Mouse (Mus musculus) cerebellum, postnatal 4 days (tissue): ENCODE results near the gene Eif1b.

Source experiments
- DNase-seq, 2 experiments: peaks; one replicate each; pipeline ENCODE4 v3.0.0; 2022; ENCODE audit warnings: low spot score in 2 of 2, mixed read lengths in 1 of 2

The Eif1b gene

DNA sequence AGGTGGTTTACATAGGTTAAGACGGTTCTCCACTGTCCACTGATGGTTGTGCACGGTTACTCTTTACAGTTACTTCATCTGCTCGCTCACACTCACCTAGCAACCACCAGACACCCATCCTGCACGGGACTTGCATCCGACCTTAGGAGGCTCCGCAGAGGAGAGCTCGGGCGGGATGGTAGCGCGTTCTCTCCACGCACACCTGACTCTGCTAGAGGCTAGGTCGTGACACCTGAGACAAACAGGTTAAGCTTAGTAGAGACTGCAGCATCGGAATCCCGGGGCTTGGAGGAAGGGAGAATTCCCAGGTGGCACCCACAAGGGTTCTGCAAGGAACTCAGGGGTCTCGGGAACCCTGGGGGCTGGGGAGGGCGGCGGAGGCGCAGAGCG, at the start of gene Eif1b:
Gene Eif1b (plus strand): TSS at position 223 of the 390 bp plus-strand sequence.
- DNase-seq, result no peak

DNA sequence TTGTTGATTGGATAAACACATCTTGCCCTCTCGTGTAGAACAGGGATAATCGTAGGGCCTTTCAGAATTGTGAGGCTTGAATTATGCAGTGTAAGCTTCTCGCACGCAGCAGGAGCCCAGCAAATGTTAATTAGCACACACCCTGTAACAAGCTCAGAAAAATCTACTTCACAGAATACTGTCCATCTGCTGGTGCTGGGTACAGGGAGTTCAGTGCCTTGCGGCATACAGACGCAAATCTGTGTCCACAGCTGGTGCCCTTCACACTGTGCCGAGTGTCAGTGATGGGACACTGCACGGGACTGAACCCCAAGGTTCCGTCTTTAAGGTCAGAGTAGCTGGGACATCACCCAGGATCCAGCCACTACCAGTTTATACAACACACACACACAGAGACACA, 47.4 kb upstream of the Eif1b start:
- DNase-seq, result no peak

GRCm38 (mm10) chr9:120449696-120450329, 42.2 kb upstream of the Eif1b start:
- DNase-seq, result no peak

- DNase-seq, result no peak
Measured at GRCm38 (mm10) chr9:120455768-120456655, 36.0 kb upstream of the Eif1b start.

DNA sequence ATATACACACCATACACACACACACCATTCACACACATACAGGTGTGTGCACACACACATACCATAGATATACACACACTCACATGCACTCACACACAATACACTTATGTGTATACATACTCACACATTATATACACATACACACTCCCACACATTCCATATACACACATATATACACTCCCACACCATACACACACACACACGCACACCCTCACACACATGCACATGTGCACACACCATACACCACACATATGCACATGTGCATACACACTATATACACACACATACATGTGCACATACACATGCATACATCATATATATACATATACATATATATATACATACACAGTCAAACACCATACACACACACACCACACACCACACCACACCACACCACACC, 21.6 kb upstream of the Eif1b start:
- DNase-seq, result no peak

- DNase-seq, result no peak
Measured at GRCm38 (mm10) chr9:120481644-120482043, 10.4 kb upstream of the Eif1b start.

DNA sequence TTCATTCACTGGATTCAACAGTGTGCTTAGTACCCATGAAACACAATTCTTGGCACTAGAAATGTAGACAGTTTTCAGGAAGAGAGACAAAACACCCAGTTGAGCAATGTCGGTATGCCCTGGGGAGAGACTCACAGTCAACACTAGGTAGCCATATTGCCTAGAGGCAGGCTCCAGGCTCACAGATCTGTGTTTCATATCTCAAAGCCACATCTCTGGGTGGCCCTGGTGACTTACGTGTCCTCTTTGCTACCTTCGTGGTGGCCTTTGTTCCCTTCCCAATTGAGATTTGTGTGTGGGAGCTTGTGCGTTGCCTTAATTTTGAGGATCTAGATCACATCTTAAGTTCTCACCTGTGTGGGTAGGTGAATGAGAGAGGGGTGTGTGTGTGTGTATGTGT, 9.7 kb upstream of the Eif1b start:
- no peak for DNase-seq

DNA sequence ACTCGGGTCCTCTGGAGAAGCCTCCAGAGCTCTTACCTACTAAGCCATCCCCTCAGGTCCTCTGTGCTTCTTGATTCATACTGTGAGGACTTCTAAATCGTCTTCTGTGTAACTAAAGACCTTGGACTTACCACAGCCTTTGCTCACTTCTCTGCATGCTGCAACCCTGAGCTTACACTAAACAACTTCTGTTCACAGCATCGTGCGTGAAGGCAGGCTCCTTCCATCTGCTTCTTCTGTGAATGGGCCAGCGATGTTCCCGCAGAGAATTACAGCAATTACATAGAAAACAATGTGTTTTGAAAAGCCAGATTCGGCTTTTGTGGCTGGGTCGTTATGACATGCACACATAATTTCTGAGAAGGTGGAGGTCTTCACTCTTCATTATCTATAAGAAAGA, 8.9 kb upstream of the Eif1b start:
- no peak for DNase-seq

DNA sequence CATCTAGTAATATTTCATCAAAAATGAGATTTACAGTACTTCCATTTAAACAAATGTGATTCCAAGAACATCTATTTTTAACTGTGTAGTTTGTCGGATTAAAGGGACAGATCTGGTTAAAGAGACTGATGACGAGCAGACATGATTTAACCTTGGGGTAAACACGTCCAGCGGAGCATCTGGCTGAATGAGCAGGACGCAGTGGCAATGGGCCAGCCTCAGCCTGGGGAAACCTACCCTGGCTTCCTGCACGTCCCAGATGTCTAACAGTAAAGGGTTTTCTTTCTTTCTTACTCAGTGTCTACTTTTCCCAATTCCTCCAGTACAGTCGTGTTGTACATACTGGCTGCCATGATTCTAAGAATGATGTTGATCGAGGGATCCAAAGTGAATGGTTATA, 5.0 kb upstream of the Eif1b start:
- DNase-seq, result no peak

- no peak for DNase-seq
Measured at GRCm38 (mm10) chr9:120491509-120491908, 523 bp upstream of the Eif1b start.

GRCm38 (mm10) chr9:120492400-120493351, 644 bp downstream of the Eif1b start:
- DNase-seq, result peak; percentile 60 to 79

- DNase-seq, result no peak
Measured at GRCm38 (mm10) chr9:120493781-120494180, 1.7 kb downstream of the Eif1b start.

DNA sequence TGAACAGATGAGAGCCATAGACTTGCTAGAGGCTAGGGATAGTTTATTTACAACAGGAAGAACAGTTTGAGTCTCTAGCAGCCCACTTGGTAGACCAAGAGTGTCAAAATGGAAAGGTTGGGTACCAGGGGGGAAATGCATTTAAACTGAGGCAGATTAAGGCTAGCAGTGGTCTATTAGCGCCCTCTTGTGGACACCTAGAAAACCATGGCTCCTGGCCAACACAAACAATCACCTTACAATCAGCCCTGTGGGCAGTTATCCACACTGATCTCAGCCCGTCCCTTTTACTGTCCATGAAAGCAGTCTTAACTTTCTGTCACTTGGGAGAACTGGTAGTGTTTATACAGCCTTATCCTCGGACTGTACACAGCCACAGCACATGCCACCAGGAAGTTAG, 4.7 kb downstream of the Eif1b start:
- peak; percentile 43 to 75 for DNase-seq

- no peak for DNase-seq
Measured at GRCm38 (mm10) chr9:120497983-120498382, 6.0 kb downstream of the Eif1b start.

DNA sequence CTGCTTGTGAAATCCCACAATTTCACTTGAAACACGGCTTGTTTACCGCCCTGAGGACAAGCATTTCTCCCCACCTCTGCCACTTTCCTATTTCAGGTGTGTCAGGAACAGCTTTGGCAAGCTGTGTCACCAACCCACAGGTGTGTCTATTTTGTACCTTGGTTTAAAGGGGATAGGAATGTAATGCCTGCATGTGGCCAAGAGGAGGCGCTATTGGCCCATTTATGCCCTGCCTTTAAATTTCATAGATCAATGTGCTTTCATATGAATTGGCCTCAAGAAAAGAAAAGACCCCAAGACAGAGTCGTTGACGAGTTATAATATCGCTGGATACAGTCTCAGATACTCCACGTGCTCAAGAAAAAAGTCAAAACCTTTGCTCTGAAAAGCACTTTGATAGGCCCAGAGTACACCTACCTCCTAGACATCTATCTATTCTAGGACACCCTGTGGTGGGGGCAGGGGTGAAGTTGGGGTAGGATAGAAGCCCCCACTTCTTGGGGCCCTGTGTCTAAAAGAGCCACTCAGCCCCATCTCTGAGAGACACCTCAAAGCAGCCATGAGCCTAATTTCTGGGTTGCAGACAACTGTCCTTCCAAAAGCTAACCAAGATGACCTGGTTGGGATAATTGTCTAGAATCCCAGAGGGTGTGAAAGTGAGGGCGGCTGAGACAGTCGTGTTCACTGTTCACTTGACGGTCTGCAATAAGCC, 9.3 kb downstream of the Eif1b start:
- DNase-seq, result no peak

GRCm38 (mm10) chr9:120502013-120502412, 10.0 kb downstream of the Eif1b start:
- peak; percentile 69 to 78 for DNase-seq

DNA sequence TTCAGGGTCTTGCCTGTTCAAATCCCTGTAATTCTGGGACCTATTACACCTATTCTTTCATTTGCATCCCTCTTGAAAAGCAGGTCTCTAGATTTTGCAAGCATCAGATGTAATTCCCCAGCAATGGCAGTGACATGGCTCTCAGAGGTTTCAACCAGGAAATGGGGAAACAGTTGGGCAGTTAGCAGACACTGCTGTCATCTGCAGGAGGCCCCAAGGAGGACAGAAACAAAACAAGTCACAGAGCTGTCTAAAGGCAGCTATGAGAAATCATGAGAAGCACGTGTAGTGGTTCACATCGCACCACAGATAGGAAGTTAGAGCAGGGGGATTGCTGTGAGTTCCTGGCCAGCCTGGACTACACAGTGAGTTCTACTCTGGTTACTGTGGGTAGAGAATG, 12.4 kb downstream of the Eif1b start:
- DNase-seq, result no peak

DNA sequence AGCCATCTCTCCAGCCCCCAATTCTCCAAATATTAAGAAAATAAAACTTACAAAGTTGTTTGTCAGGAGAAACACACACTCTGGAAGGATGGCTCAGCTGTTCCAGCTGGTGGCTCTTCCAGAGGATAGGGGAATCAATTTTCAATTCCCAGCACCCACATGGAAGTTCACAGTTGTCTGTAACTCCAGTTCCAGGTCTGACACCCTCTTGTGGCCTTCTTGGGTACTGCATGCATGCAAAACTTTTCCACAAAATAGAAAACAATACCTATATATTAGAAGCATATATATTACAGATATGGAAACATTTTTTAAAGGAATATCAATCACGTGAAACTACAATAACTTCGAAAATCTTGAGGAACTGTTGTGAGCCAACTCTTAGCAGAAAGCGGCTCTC, 19.7 kb downstream of the Eif1b start:
- DNase-seq, result no peak

DNA sequence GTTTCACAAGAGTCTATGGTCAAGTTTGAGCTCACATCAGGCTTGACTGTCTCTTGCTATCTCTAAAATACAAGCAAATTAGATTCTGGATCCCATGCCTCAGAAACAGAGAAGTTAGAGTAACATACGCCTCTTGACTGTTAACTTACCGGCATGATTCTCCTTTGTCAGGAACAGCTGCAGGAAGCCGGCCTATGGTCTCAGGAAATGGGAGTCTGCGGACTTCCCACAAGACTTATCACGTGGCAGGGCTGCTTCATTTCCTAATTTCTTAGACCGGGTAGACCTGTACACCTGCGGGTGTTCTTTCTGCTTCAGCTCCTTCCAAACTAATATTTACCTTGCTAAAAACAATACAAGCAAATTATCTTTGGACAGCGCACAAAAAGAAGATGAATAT, 24.7 kb downstream of the Eif1b start:
- no peak for DNase-seq

DNA sequence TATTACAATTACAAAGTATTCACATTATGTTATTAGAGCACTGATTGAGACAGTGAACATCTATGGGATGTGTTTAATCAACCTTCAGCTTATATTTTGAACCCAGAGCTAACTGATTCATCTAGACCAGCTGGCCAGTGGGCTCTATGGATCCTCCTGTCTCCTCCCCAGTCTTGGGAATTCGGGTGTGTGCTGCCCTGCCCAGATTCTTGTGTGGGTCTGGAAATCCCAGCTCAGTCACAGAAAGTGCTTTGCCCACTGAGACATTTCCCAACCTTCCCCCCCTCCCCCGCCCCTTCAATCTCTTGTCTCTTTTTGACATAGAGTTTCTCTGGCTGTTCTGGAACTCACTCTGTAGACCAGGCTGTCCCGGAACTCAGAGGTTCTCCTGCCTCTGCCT, 26.9 kb downstream of the Eif1b start:
- no peak for DNase-seq

- DNase-seq, result peak in 1 of 2 experiments; percentile 26
Measured at GRCm38 (mm10) chr9:120519469-120520125, 27.6 kb downstream of the Eif1b start.
